Mouse (Mus musculus): ENCODE results near the gene Klhl3. TPM values are rescaled to one million over a fixed set of nuclear protein-coding genes. Genes with fewer than 3 reads are reported as not detected.
A peak's percentile ranks its signal among the peaks of the same experiment; 100 is the strongest.

Klhl3 gene
- polyA plus RNA-seq, 1 experiment from 2014 or later: 10.7 TPM

DNA sequence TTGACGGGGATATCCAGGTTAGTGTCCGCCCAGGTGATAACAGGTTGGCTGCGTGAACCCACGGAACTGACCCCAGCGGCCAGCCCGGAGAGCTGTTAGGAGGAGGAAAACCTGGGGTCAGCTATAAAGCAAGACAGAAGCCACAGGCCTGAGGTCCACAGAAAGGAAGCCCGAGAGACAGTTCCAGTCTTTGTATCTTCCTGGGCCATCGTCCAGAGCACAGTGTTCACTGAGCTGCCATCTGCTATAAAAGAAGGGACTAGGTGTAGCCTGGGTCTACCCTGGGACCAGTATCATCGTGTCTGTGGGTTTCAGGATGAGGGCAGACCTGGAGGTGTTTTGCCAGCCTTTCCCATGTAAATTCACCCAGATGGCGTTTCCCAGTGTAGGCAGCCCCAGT, 61.7 kb downstream of the Klhl3 start:
- Histone ChIP-seq H3K27me3 (ENCODE audit: insufficient read depth, low read length) (no peaks in the 10 kb centered on the region), H3K27ac (no peak overlapping the region), H3K4me1 (replicated peaks; ENCODE audit: insufficient read depth, low read length) (no peaks in the 10 kb centered on the region), H3K36me3 (ENCODE audit: insufficient read depth, low read length) (no peaks in the 10 kb centered on the region), H3K4me3 (replicated peaks; ENCODE audit: low read depth, low read length) (no peak overlapping the region), H3K9ac (ENCODE audit: low read depth, low read length) (no peak overlapping the region), H3K9me3 (replicated peaks; ENCODE audit: low read length) (no peaks in the 10 kb centered on the region), H3K4me2 (ENCODE audit: low read length) (no peak overlapping the region)
- DNase-seq (ENCODE audit: low spot score) (no peak), ATAC-seq (replicated peaks; ENCODE audit: low FRiP score, low read depth) (no peak)
- no peak for TF ChIP-seq CTCF (IDR thresholded peaks at IDR 0.05; ENCODE audit: low read depth)
- WGBS: 86% methylated on average over 10 of the region's 10 CpGs

DNA sequence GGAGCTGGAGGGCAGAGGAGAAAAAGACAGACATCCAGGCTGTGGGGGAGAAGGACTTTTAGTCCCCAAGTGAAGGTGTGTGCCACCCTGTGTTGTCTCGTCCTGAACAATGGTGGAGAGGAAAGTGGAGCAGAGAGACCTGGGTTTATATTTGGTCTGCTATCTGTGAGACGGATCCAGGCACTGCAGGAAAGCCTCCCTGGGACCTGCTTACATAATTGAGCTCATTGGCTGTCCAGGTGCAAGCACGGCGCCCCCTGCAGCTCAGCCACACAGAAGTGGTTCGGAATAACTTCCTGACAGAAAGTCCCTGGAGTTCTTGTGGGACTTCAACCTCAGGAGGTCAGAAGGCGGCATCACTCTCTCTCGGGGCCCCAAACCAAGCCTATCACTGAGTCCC, 62.1 kb downstream of the Klhl3 start:
- peak; percentile 35; the same call in 1 of the 2 replicates for TF ChIP-seq CTCF (IDR thresholded peaks at IDR 0.05; ENCODE audit: low read depth)
- H3K27me3 ChIP-seq (ENCODE audit: insufficient read depth, low read length): no peaks in the 10 kb centered on the region
- no peaks in the 10 kb centered on the region for H3K4me1 ChIP-seq (replicated peaks; ENCODE audit: insufficient read depth, low read length)
- no peak overlapping the region for H3K27ac ChIP-seq
- WGBS: 78% methylated on average over 7 of the region's 7 CpGs
- ATAC-seq (replicated peaks; ENCODE audit: low FRiP score, low read depth) (no peak), DNase-seq (ENCODE audit: low spot score) (no peak)
- no peak overlapping the region for H3K4me2 ChIP-seq (ENCODE audit: low read length)
- H3K9me3 ChIP-seq (replicated peaks; ENCODE audit: low read length): no peaks in the 10 kb centered on the region
- H3K36me3 ChIP-seq (ENCODE audit: insufficient read depth, low read length): no peaks in the 10 kb centered on the region
- no peak overlapping the region for H3K9ac ChIP-seq (ENCODE audit: low read depth, low read length)
- H3K4me3 ChIP-seq (replicated peaks; ENCODE audit: low read depth, low read length): no peak overlapping the region

DNA sequence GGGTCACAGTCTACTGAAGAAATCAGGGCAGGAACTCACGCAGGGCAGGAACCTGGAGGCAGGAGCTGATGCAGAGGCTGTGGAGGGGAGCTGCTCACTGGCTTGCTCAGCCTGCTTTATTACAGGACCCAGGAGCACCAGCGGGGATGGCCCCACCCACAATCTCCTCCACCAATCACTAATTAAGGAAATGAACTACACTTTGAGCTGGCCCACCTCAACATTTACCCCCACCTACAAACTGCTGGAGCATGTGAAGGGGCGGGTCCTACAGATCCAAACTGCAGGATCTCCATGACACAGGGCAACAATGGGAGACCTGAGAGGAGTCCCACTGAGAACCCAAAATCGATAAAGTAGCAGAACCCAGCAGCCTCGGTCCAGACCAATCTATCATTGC, 64.3 kb downstream of the Klhl3 start:
- no peaks in the 10 kb centered on the region for H3K4me1 ChIP-seq (replicated peaks; ENCODE audit: insufficient read depth, low read length)
- DNase-seq (ENCODE audit: low spot score) (no peak), ATAC-seq (replicated peaks; ENCODE audit: low FRiP score, low read depth) (no peak)
- no peaks in the 10 kb centered on the region for H3K9me3 ChIP-seq (replicated peaks; ENCODE audit: low read length)
- WGBS: 71% methylated on average over 5 of the region's 5 CpGs
- H3K4me3 ChIP-seq (replicated peaks; ENCODE audit: low read depth, low read length): no peak overlapping the region
- no peak overlapping the region for H3K4me2 ChIP-seq (ENCODE audit: low read length)
- no peak for TF ChIP-seq CTCF (IDR thresholded peaks at IDR 0.05; ENCODE audit: low read depth)
- no peaks in the 10 kb centered on the region for H3K27me3 ChIP-seq (ENCODE audit: insufficient read depth, low read length)
- H3K36me3 ChIP-seq (ENCODE audit: insufficient read depth, low read length): no peaks in the 10 kb centered on the region
- no peak overlapping the region for H3K9ac ChIP-seq (ENCODE audit: low read depth, low read length)
- H3K27ac ChIP-seq: no peak overlapping the region

DNA sequence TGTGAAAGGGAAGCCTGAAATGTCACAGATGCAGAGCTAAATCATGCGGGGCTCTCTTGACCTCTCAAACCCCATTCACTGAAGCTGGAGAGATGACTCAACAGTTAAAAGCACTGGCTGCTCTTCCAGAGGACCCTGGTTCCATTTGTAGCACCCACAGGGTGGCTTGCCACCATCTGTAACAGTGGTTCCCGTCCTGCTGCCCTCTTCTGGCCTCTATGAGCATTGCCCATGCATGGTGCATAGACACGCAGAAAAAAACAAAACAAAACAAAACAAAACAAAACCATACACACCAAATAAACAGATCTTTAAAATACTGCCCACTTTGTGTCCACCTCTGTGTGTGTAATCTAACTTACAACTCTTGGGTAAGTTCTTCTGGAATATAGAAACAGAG, 65.3 kb downstream of the Klhl3 start:
- Histone ChIP-seq H3K4me2 (ENCODE audit: low read length) (no peak overlapping the region), H3K36me3 (ENCODE audit: insufficient read depth, low read length) (no peaks in the 10 kb centered on the region), H3K4me1 (replicated peaks; ENCODE audit: insufficient read depth, low read length) (no peaks in the 10 kb centered on the region), H3K9ac (ENCODE audit: low read depth, low read length) (no peak overlapping the region), H3K27ac (no peak overlapping the region), H3K27me3 (ENCODE audit: insufficient read depth, low read length) (no peaks in the 10 kb centered on the region), H3K4me3 (replicated peaks; ENCODE audit: low read depth, low read length) (no peak overlapping the region), H3K9me3 (replicated peaks; ENCODE audit: low read length) (no peaks in the 10 kb centered on the region)
- DNase-seq (ENCODE audit: low spot score): no peak
- TF ChIP-seq CTCF (IDR thresholded peaks at IDR 0.05; ENCODE audit: low read depth): peak; percentile 39
- WGBS: 91% methylated on average over 3 of the region's 3 CpGs
- no peak for ATAC-seq (replicated peaks; ENCODE audit: low FRiP score, low read depth)

DNA sequence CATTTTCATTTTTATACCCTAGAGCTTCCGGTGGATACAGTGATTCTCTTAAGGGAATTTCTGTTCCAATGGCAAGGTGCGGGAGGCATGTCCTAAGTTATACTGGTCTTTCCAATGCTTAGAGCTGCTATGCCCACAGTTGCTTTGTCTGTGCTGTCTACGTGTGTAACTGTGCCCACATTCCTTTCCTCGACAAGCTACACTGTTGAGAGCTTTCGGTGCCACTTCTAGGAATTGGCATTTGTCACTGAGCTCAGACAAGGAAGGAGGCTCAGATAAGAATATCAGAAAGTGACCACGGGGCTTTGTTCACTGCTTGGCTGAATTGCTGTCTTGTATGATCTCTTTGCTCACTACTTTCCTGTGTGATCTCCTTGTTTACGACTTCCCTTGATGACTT, 67.2 kb downstream of the Klhl3 start:
- no peak overlapping the region for H3K27ac ChIP-seq
- DNase-seq (ENCODE audit: low spot score) (no peak), ATAC-seq (replicated peaks; ENCODE audit: low FRiP score, low read depth) (no peak)
- no peaks in the 10 kb centered on the region for H3K27me3 ChIP-seq (ENCODE audit: insufficient read depth, low read length)
- H3K4me3 ChIP-seq (replicated peaks; ENCODE audit: low read depth, low read length): no peak overlapping the region
- H3K9ac ChIP-seq (ENCODE audit: low read depth, low read length): no peak overlapping the region
- no peaks in the 10 kb centered on the region for H3K36me3 ChIP-seq (ENCODE audit: insufficient read depth, low read length)
- TF ChIP-seq CTCF (IDR thresholded peaks at IDR 0.05; ENCODE audit: low read depth): no peak
- no peak overlapping the region for H3K4me2 ChIP-seq (ENCODE audit: low read length)
- WGBS: 91% methylated on average over 7 of the region's 7 CpGs
- no peaks in the 10 kb centered on the region for H3K9me3 ChIP-seq (replicated peaks; ENCODE audit: low read length)
- no peaks in the 10 kb centered on the region for H3K4me1 ChIP-seq (replicated peaks; ENCODE audit: insufficient read depth, low read length)

DNA sequence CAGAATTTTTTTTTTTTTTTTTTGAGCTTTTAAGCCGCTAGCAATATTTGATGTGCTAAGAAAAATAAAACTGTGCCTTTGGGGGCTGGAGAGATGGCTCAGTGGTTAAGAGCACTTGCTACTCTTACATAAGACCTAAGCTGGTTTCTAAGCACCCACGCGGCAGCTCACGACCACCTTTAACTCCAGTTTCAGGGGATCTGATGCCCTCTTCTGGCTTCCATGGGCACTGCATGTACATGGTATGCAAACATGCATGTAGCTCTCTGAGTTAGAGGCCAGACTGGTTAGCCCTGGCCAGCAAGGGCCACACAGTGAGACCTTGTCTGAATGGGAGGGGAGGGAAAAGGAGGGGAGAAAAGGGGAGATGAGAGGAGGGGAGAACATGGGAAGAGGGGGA, 68.1 kb downstream of the Klhl3 start:
- Histone ChIP-seq H3K36me3 (ENCODE audit: insufficient read depth, low read length) (no peaks in the 10 kb centered on the region), H3K27me3 (ENCODE audit: insufficient read depth, low read length) (no peaks in the 10 kb centered on the region), H3K9ac (ENCODE audit: low read depth, low read length) (no peak overlapping the region), H3K4me1 (replicated peaks; ENCODE audit: insufficient read depth, low read length) (no peaks in the 10 kb centered on the region), H3K27ac (no peak overlapping the region), H3K4me2 (ENCODE audit: low read length) (no peak overlapping the region), H3K4me3 (replicated peaks; ENCODE audit: low read depth, low read length) (no peak overlapping the region), H3K9me3 (replicated peaks; ENCODE audit: low read length) (no peaks in the 10 kb centered on the region)
- WGBS: 66% methylated on average over 4 of the region's 4 CpGs
- DNase-seq (ENCODE audit: low spot score): no peak
- ATAC-seq (replicated peaks; ENCODE audit: low FRiP score, low read depth): no peak
- peak; percentile 53 for TF ChIP-seq CTCF (IDR thresholded peaks at IDR 0.05; ENCODE audit: low read depth)

DNA sequence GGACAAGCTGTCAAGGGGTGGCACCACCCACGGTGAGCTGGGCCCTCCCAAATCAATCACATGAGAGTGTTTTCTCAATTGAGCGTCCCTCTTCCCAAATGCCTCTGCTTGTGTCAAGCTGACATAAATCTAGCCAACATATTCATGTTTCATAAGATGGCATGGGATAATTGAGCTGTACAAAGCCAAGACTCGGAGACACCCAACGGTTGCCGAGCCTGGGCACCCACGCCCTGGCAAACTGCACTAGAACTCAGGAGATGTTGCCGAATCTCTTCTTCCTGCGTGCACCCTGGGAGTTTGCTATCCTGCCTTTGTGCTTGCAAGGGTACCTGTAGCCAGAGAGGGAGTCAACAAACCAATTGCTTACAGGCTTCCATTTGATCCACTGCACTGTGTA, 70.1 kb downstream of the Klhl3 start:
- no peak for TF ChIP-seq CTCF (IDR thresholded peaks at IDR 0.05; ENCODE audit: low read depth)
- no peak overlapping the region for H3K9ac ChIP-seq (ENCODE audit: low read depth, low read length)
- ATAC-seq (replicated peaks; ENCODE audit: low FRiP score, low read depth) (no peak), DNase-seq (ENCODE audit: low spot score) (no peak)
- WGBS: 86% methylated on average over 8 of the region's 8 CpGs
- H3K4me3 ChIP-seq (replicated peaks; ENCODE audit: low read depth, low read length): no peak overlapping the region
- no peaks in the 10 kb centered on the region for H3K36me3 ChIP-seq (ENCODE audit: insufficient read depth, low read length)
- no peaks in the 10 kb centered on the region for H3K9me3 ChIP-seq (replicated peaks; ENCODE audit: low read length)
- no peak overlapping the region for H3K27ac ChIP-seq
- no peak overlapping the region for H3K4me2 ChIP-seq (ENCODE audit: low read length)
- no peaks in the 10 kb centered on the region for H3K4me1 ChIP-seq (replicated peaks; ENCODE audit: insufficient read depth, low read length)
- no peaks in the 10 kb centered on the region for H3K27me3 ChIP-seq (ENCODE audit: insufficient read depth, low read length)
